Mouse (Mus musculus): ENCODE measurements at regions not wholly inside any gene's neighbourhood (a gene's known extent, or its start where the extent isn't known, plus 50 kb on each side); places are given as distances from the start of the nearest gene placed in this dataset.

- DNase-seq = no peak
Observed at GRCm38 (mm10) chr1:186909518-186910105, 57.6 kb upstream of the D1Pas1 start.

DNA sequence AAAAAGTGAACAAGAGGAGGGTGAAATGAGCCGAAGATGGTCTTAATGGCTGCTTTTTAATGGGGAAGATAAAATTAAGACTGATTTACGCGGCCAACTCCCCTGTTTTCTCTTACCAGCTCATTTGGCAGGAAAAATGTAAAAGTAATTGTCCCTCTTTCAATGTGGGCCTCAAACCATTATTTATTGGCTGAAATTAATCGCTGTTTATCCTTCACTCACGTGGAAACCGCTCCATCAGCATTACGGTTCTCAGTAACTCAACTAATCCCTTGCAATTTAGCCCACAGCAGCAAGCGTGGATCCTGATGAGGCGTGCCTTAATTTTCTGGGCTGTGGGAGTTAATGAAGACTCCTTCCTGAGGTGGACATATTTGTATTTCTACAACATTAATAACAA is 58.1 kb upstream of the D1Pas1 start:
- no peak for DNase-seq

- no peak for DNase-seq
Observed at GRCm38 (mm10) chr1:186907409-186908170, 59.6 kb upstream of the D1Pas1 start.

DNA sequence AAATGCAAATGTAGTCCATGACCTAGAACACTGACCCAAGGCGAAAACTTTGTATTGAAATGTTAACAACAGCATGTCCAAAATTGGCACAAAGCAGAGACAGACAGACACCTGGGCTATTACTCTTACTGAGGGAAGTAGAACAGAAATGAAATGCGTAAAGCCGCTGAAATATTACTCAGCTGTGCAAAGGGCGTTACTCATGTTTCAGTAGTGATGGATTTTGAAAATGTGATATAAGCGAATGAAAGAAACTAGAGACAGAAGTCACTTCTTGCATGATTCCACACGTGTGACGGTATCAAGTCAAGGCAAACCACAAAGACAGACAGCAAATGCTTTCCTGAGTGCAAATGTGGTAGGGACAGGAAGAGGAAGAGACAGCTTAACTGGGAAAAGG is 61.3 kb upstream of the D1Pas1 start:
- no peak for DNase-seq

DNA sequence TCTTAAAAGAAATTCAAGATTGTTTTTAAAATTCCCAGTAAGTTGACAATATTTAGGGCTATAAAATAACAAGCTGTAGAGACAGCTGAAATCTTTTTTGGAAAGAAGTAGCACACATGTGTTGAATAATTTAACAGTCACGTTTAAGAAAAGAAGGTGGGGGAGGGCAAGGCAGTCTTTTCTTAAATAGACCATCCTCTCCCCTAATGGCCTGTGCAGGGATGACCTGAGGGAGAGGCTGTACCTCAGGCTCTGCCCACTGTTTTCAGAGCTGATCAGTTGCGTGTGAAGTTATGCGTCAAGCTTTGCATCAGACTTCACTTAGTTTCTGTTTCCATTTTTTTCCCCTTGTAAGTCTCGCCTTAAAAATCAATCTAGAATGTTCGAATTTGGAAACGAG is 65.7 kb upstream of the D1Pas1 start:
- no peak for DNase-seq

- no peak for DNase-seq
Observed at GRCm38 (mm10) chr1:186898203-186898602, 69.0 kb upstream of the D1Pas1 start.

- no peak for DNase-seq
Observed at GRCm38 (mm10) chr1:186889584-186889852, 77.7 kb upstream of the D1Pas1 start.

DNA sequence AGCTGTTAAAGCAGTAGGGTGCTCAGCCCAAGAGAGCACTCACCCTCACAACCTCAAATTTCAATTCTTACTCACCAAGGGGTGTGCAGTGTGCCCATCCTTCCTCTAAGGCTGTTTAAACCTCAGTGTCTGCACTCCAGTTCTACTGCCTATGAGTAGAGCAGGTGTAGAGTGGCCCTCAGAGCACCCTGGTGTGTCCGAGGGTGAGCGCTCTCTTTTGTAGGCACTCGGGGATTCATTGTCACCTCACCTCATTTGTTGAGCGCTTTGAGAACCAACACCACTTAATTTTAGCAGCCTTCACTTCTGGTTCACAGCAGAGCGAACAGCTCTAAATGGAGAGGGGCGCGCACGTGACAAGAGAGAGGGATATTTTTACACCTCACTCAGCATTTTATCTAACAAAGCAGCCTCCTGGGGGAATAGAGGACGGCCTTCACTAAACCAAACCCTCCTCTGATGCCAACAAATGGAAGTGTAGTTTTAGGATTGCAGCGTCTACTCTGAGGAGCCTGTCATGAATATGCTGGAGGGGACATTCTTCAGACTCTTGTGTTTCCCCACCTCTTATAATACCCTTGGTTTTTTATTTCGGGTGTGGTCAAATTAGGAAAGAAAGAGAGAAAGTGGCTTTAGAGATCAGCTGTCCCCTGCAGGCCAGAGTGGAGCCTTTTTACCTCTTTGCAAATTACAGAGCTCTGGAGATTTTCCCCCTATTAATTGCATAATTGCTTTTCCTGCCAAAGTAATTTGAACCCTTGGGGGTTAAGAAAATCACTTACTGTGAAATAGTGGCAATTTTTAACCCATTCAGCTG is 78.2 kb upstream of the D1Pas1 start:
- peak; percentile 4 for DNase-seq

DNA sequence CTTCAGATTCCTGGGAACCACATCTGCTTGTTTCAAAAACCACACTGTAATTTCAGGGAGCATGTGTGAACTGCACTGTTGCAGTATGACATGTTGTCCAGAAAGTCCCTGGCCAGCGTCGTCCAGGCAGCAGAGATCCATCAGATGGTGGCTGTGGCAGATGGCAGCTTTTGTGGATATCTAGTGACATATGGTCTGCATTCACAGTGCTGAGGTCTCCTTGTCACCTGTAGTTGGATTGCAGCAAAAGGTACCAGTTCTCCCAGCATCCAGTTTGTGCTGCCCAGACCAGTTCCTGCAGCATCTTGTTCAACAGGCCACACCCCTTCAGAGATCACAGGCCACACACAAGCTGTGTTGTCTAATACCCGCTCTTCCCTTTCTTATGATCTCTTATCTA is 80.1 kb upstream of the D1Pas1 start:
- DNase-seq = no peak

DNA sequence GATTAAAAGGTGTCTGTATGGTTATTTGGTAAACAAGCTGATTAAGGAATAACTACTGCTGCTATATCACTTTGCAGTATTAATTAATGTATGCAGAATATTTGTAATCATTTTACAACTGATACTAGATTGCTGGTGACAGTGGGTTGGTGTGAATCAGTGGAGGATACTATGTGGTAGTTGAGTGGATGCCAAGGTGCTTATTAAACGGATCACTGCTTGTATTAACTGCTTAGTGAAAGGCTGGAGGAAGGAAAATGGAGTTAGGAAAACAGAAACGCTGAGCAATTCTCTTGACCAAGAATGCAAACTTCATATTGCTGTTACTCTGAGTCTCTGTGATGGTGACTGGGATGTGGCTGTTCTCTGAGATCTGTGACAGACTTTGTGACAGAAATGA is 86.8 kb upstream of the D1Pas1 start:
- DNase-seq = no peak

- DNase-seq = no peak
Observed at GRCm38 (mm10) chr1:186860608-186861444, 106.4 kb upstream of the D1Pas1 start.

DNA sequence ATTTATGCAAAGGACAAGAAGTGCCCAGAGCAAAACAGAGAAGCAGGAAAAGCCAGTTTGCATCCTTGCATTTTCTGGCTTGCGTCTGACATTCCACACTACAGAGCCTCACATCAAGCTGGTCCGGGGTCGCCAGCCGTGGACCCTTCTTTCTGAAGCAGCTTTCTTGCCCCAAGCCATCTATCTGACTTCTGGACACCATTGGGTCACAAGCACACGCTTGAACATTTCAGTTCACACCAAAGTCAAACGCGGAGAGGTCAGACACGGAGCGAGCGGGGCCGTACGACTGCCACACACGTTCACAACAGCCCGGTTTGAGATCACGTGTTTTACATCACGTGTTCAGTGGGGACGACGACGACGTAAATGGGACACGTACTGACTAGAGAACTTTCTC is 108.9 kb upstream of the D1Pas1 start:
- DNase-seq = no peak

DNA sequence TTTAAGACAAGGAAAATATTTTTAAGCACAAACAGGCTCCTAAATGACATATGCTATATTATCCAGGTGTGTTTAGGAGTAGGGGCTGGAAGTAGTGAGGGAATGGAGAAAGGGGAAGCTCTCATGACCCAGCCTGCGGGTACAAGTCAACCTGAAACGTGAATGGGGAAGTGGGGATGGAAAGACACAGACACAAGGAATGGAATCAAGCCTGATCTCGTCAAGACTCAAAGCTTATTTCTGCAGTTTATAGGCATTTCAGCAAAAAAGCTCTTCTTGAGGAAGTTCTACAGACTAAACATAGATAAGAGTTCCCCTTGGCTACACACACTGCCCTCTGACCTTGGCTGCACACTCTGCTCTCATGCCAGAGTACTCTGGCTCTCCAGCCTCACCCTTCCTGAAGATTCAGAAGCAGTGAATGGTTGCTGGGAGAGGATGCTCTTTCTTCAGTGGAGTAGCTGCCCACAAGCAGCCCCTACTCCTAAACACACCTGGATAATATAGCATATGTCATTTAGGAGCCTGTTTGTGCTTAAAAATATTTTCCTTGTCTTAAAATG is 106.4 kb upstream of the Rrp15 start:
- DNase-seq = no peak

- no peak for DNase-seq
Observed at GRCm38 (mm10) chr1:186845256-186845655, 96.1 kb upstream of the Rrp15 start.

- DNase-seq = peak; percentile 30
Observed at GRCm38 (mm10) chr1:186833896-186834800, 85.0 kb upstream of the Rrp15 start.

GRCm38 (mm10) chr1:186833441-186833895 is 84.3 kb upstream of the Rrp15 start:
- peak; percentile 19 for DNase-seq

GRCm38 (mm10) chr1:186827773-186828172 is 78.6 kb upstream of the Rrp15 start:
- DNase-seq = no peak

- DNase-seq = no peak
Observed at GRCm38 (mm10) chr1:186808192-186808960, 59.2 kb upstream of the Rrp15 start.

- no peak for DNase-seq
Observed at GRCm38 (mm10) chr1:186804451-186804850, 55.3 kb upstream of the Rrp15 start.

Data from right cerebral cortex, postnatal 4 days (tissue).